Mouse (Mus musculus) C2C12 (cell line): ENCODE measurements around the gene Gm17359.

Experiments
- CTCF ChIP-seq: IDR thresholded peaks from one replicate; pipeline ENCODE4 v1.5.1; 2011; ENCODE audit not compliant: control insufficient read depth, insufficient read depth, insufficient read length
- FOSL1 ChIP-seq: IDR thresholded peaks from one replicate; pipeline ENCODE4 v1.8.0; 2011; ENCODE audit warnings: mild to moderate bottlenecking, low read length; ENCODE audit not compliant: poor library complexity, insufficient read depth, severe bottlenecking
- MYOG ChIP-seq: IDR thresholded peaks from one replicate; pipeline ENCODE4 v1.6.1; 2011; ENCODE audit not compliant: control insufficient read depth, insufficient read length; ENCODE audit errors: extremely low read depth
- USF1 ChIP-seq: IDR thresholded peaks from one replicate; pipeline ENCODE4 v1.6.1; 2011; ENCODE audit warnings: low read depth, mild to moderate bottlenecking, control low read depth, moderate library complexity

DNA sequence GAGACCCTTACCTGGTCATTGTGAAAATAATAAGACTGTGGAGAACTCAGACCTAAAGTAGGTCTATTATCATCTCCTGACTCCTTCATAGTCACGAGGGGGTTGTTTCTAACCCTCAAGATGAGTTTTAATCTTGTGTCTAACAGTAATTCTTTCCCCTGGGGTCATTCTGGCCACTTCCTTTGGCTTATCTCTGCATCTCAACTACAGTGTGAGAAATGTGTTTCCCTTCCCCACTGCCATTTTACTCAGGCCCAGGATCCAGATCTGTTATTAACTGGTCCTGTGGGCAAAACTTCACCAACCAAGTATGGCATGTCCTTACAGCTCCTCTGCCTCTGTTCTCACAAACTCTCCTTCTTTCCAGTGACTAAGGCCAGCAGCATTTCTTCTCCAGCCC is 12.8 kb downstream of the Gm17359 start:
- TF ChIP-seq CTCF (no peak), USF1 (no peak), FOSL1 (no peak), MYOG (no peak)
